Mouse (Mus musculus): ENCODE measurements at regions not wholly inside any gene's neighbourhood (a gene's known extent, or its start where the extent isn't known, plus 50 kb on each side); places are given as distances from the start of the nearest gene placed in this dataset.

GRCm38 (mm10) chr4:53320735-53321449, 119.3 kb upstream of the Slc44a1 start:
- DNase-seq (ENCODE audit: low spot score in 2 of 2) = no peak

DNA sequence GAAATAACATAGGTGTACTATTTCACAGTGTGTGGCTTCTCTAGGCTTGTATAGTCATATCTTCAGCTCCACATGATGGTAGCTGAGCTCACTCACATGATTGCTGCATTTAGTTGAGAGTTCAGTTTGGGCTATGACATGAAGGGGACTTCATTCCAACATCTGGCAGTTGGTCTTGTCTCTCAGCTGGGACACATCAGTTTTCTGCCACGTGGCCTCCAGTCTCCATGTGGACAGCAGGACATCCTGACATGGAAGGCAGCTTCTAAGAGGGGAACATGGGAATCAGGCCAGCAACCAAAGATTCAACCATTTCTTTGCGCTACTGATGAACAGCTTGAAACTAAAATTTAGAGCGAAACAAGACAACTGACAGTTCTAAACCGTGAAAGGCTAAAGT, 121.2 kb upstream of the Slc44a1 start:
- no peak for DNase-seq (ENCODE audit: low spot score in 2 of 2)

GRCm38 (mm10) chr4:53318181-53318580, 122.0 kb upstream of the Slc44a1 start:
- no peak for DNase-seq (ENCODE audit: low spot score in 2 of 2)

DNA sequence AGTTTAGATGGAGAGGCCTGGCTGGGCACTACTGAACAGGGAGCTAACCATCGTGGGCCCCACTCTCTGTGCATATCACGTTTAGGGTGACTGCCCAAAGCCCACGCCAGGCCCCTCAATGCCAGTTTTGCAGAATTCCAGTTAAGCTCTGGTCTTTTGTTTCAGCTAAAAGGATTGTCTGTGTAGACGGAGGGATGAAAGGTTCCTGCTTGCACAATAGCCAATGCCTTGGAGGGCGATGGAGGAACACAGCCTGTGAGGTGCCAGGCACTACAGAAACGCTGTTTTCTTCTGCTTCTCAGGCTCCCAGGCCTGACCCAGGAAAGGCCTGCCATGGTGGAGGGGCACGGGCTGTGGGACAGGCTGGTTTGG, 122.8 kb upstream of the Slc44a1 start:
- DNase-seq (ENCODE audit: low spot score in 2 of 2) = no peak

DNA sequence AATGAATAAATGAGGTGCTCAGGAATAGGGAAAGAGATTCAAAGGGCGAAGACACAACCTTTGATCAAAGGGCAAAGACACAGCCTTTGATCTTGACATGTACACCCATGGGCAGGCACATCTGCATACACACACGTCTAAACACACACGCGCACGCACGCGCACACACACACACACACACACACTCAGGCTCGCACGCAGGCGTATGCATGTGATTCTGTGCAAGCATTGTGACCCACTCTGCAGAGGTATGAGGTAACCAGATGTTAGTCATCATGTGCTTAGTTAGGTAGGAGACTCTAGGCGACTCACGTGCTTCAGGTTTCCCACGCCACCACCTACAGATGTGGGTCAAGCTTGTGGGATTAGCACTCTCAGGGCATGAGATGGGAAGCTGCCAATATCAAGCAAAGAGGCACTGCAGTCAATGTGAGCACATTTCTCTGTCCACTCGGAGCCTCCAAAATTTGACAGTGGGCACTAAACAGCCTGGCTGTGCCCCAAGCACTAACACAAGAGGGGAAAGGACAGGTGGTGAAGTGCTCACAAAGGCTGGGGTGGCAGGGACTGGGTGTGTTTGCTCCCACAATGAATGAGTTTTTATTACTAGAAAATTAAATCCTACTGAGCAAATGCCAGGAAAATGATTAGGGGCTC, 123.3 kb upstream of the Slc44a1 start:
- DNase-seq (ENCODE audit: low spot score in 2 of 2) = no peak

GRCm38 (mm10) chr4:53315876-53316762, 124.1 kb upstream of the Slc44a1 start:
- no peak for DNase-seq (ENCODE audit: low spot score in 2 of 2)

- DNase-seq (ENCODE audit: low spot score in 2 of 2) = no peak
These were observed 124.9 kb upstream of the Slc44a1 start for GRCm38 (mm10) chr4:53315121-53315875.

DNA sequence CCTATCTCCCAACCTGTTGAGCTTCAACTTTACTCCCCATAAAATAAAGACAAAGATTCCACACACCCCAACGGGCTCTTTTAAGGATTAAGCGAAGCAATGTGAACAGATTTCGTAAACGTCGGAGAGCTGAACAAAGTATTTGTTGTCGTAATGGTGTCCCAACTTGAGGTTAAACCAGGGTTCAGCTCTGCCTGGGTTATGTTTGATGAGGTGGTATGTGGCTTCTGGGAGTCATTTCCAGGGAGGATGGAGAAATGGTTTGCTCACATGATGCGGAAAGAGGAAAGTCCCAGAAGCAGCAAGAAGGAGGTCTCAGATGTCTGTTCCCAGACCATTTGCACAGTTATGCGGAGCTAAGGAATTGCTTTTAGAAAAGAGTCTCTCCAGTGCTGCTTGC, 126.1 kb upstream of the Slc44a1 start:
- DNase-seq (ENCODE audit: low spot score in 2 of 2) = no peak

- no peak for DNase-seq (ENCODE audit: low spot score in 2 of 2)
These were observed 133.1 kb upstream of the Slc44a1 start for GRCm38 (mm10) chr4:53307121-53307520.

DNA sequence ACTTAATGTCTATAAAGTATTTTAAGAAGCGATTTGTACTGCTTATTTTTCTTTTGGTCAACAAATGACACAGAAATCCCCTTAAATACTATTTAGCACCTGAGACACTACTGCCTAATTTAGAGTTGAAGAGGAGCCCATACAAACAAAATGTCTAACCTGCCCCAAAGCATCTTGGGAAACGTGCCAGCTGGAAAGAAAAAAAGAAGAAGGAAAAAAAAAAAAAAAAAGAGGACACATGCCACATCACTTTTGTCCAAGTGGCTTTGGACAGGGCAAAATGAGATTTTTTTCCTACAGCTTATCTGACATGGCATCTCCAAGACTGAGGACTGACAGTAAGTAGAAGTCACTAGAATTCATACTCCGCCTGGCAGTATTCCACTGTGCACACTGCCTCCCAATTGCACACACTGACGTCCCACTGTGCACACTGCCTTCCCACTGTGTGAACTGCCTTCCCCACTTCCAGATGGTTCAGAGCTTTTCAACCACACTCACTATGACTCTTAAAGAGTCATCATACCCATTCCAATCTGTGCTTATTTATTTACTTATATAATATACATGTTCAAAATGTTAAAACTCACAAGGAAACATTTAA, 135.3 kb upstream of the Slc44a1 start:
- no peak for DNase-seq (ENCODE audit: low spot score in 2 of 2)

DNA sequence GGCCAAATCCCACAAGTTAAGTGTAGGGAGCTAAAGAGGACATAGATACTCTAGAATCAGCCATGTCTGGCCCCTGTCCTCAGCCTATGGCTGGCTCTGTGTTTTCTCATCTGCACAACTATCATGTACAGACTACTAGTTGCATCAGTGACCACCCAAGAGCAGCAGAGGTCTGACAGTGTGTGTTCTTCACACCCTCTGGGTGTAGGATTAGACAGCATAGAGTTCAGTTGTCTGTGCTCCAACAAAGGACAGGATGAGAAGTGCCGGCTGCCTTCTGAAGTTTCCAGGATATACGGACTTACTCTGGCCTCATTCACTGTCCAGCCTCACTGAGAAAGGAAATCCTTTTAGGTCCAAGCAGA, 135.9 kb upstream of the Slc44a1 start:
- DNase-seq (ENCODE audit: low spot score in 2 of 2) = no peak

DNA sequence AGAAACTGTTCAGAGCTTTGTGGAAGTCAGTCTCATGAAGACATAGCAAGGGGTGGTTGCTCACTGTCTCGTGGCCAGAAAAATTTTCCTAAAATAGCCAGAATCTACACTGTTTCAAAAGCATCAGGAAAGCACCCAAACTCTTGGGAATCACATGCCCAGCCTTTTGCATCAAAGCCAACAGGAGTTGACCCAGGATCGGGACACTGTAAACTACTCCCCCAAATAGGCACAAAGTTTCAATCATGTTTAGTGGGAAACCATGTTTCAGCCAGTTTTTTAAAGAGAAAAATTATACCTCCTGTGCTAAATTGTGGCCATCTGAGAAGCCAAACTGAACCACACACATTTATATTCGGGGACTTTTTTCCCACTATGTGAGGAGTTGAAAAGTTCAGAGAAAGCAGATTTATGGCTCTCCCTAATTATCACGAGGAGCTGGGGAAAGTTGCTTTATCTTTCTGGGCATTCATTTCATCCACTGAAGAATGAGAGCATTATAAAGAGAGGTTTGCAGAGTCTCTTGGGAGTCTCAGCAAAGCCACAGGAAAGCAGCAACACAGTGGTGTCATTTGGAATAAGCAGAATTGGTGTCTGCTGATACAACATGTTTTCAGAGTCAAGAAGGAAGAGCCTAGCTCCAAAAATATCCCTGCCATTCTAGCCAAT, 136.5 kb upstream of the Slc44a1 start:
- no peak for DNase-seq (ENCODE audit: low spot score in 2 of 2)

DNA sequence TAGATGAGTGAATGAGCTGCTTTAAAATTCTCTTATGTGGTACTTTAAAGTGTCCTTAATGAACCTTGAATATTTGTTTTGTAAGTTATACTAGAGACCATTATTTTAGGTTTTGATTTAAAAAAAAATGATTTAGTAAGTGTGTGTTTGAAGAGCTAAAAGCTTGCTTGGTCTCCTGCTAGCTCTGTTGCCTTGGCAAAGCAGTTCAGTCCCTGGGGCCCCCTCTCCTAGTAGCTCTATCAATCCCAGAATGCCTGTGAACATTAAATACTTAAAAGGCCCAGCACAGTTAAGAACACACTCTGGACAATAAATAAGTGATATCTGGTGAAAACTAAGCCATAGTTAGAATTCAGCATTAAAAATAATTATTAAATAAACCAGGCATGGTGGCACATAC, 138.3 kb upstream of the Abca1 start:
- DNase-seq (ENCODE audit: low spot score in 2 of 2) = no peak

DNA sequence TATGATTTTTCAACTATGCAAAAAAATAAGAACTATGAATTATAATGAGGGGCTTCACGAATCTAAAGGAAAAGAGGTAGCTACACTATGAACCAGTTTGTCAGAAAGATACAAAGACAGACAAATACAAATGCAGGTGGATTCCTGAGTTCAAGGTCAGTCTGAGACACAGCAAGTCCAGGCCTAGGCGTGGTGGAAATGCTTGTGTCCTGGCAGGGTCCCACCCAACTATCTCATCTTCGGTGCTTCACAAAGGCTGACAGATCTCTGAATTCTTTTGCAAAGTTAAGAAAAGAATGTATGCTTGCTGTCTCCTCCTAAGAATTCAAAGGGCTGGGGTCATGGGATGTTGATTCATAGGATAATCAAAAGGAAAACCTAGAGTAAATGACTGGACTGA, 132.9 kb upstream of the Abca1 start:
- no peak for DNase-seq (ENCODE audit: low spot score in 2 of 2)

- DNase-seq (ENCODE audit: low spot score in 2 of 2) = no peak
These were observed 118.2 kb upstream of the Abca1 start for GRCm38 (mm10) chr4:53277741-53278525.

GRCm38 (mm10) chr4:53270433-53270832, 110.7 kb upstream of the Abca1 start:
- no peak for DNase-seq (ENCODE audit: low spot score in 2 of 2)

- DNase-seq (ENCODE audit: low spot score in 2 of 2) = no peak
These were observed 110.3 kb upstream of the Abca1 start for GRCm38 (mm10) chr4:53269999-53270398.

DNA sequence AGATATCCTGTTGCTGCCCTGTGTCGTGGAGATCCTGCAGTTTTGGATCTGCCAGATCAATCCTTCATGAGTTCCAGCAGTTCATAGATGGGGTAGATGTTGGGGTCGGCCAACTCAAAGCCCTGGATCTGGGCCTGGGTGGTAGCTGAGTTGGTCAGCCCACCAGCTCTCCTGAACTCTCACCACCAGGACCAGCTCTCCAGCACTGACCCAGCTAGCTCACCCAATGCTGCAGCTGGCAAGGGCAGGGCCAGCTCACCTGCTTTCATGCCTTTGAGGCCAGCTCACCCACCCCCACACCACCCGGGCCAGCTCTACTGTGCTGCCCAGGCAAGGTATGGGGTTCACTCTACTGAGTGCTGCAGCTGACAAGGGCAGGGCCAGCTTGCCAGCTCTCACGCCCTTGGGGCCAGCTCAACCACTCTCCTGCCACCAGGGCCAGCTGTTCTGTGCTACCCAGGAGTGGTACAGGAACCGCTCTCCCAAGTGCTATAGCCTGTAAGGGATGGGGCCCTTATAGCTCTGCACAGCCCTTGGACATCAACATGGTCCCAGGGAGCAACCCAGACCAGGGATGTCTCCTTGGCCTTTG, 109.7 kb upstream of the Abca1 start:
- no peak for DNase-seq (ENCODE audit: low spot score in 2 of 2)

- DNase-seq (ENCODE audit: low spot score in 2 of 2) = no peak
These were observed 105.2 kb upstream of the Abca1 start for GRCm38 (mm10) chr4:53264901-53265300.

DNA sequence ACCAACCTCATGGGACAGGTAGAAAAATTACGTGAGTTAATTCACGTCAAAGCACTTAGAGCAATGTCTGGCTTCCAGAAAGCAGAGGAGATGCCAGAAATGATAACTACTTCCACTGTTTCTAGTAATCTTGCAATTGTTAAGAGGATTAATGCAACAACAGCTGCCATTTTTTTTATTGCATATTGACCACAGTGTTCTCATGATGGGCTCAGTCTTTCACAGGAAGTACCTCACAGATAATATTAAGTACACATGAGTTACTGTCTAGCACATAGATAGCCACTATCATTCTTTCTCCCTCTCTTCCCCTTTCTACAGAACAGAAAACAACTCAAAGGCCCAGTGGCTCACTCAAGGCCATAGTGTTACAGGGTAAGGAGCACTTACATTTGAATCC, 104.8 kb upstream of the Abca1 start:
- DNase-seq (ENCODE audit: low spot score in 2 of 2) = no peak

Data from frontal cortex, postnatal 25 days (tissue).